Mouse (Mus musculus) lung, adult 2 months (tissue): ENCODE results near the gene Dpyd.

Experiments used
- CTCF ChIP-seq: fragments of 200-500 bp; IDR thresholded peaks from 2 replicates; pipeline ENCODE4 v1.5.1; 2011; ENCODE audit warnings: mild to moderate bottlenecking, low read length, control low read depth; ENCODE audit not compliant: insufficient read depth
- POLR2A ChIP-seq: fragments of 200-500 bp; IDR thresholded peaks from 2 replicates; pipeline ENCODE4 v1.6.1; 2011; ENCODE audit warnings: low read depth, mild to moderate bottlenecking, control low read depth, low read length, borderline replicate concordance; ENCODE audit errors: extremely low read depth

- TF ChIP-seq CTCF (no peak), POLR2A (no peak)
Observed at GRCm38 (mm10) chr3:118541766-118542165, 20.2 kb upstream of the Dpyd start.
